Mouse (Mus musculus) gastrocnemius, postnatal 36 days (tissue): Measurements from ENCODE around the gene Igf1r. TPM values are rescaled to one million over a fixed set of nuclear protein-coding genes. Genes with fewer than 3 reads are reported as not detected.
"Not testable (repeated sequence)": the region's sequence is repeated elsewhere in the genome, so short reads cannot be mapped to it uniquely, and the experiment has no call there.

ENCODE experiments used
- DNase-seq, 2 experiments: peaks; one replicate each; pipeline ENCODE4 v3.0.0; 2022
- intact Hi-C: fragments of 180-260 bp; cut with DNase I; formaldehyde crosslinking; loops from one replicate; pipeline ENCODE4 v1.15.1; 2025
- total RNA-seq, 2 experiments: library from RNA; stranded (reverse); gene quantifications; 2 replicates each; pipeline ENCODE4 v1.2.3; 2021

The Igf1r gene
- total RNA-seq, 2 experiments from 2014 or later: 6.9 to 10.5 TPM

DNA sequence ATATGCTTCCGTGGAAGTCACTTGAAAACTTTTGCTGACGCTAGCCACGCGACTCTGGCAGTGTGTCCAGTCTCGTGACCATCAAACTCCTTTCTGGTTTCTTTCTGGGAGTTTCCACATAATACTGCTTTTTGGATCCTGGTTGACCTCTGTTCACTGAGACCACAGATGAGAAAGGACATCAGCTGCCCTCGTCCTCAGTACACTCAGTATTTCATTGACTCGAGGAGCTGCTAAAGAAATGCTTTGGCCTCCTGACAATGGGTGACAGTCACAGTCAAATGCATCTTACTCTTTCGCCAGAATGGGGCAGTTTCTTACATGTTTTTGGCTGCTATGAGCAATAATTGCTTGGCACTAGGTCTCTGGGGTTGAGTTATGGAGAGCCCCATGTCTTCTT is 293.6 kb downstream of the Igf1r start:
- intact Hi-C loops: no loop called here
- DNase-seq: no peak

DNA sequence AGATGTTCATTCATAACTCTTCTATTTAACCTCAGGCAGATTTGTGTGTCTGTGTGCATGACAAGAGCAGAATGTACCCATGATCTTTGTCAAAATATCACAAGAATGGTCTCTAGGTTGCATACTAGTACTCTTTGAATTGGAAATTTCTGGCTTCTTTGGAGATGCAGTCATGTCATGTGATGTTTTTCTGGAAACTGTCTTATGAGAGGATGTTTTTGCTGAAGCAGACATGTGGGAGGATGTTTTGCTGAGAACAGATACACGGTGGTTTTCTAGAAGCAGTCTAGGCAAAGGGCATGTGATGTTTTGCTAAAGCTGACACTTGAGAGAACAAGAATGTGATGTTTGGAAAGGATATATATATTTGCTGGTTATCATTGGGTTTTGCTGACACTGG is 297.8 kb downstream of the Igf1r start:
- intact Hi-C loops: no loop called here
- no peak for DNase-seq

GRCm38 (mm10) chr7:68250902-68251301 is 298.3 kb downstream of the Igf1r start:
- no peak for DNase-seq
- intact Hi-C loops: no loop called here

DNA sequence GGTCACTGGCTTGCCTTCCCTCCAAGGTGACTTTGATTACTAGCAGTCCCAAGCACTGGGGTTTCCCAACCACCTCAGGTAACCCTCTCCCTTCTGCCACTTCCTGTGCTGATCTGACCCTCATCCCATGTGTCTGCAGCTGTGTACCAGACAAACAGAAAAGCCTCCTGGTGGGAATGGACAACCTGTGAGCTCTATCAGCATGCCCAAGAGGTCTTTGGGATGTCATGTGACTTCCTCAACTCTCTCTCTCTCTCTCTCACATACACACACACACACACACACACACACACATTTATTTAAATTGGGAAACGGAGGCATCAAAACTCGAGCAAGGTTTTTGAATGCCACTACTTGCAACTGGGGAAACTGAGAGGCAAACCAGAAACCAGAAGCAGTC is 305.1 kb downstream of the Igf1r start:
- intact Hi-C loops: no loop called here
- no peak for DNase-seq

GRCm38 (mm10) chr7:68258326-68259150 is 305.9 kb downstream of the Igf1r start:
- intact Hi-C loops: no loop called here
- no peak for DNase-seq

- intact Hi-C loops: loop anchor here (5.0 kb wide), 1 partner anchor 37 kb away; no protein-coding TSS in a partner anchor
Measured at GRCm38 (mm10) chr7:68259523-68260081, 307.0 kb downstream of the Igf1r start.

DNA sequence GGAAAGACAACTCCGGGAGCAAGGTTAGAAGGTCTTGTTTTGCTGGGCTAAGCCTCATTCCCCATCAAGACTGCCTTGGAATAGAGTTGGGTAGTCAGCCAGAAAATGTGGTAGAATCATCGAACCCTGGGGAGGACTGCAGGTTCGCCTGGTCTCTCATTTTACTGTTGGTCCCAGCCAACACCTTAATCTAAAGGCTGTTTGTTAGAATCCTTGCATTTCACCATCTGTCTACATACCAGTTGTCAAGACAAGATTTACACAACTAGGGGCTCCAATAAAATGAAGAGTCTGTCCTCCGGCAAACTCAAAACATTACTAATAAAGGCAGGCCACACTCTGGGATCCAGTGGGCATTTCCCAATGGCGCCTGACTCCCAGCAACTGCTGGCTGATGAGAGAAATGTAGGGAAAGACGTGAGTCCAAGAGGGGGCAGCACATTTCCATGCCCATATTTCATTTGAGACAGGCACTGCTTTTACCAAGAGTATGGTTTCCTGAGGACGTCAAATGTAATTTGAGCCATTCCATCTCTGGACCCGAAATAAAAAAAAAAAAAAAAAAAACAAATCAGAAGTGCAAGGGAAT is 310.1 kb downstream of the Igf1r start:
- DNase-seq: no peak
- intact Hi-C loops: loop anchor here (5.0 kb wide), 1 partner anchor 40 kb away; no protein-coding TSS in a partner anchor

More at GRCm38 (mm10) chr7:68259523-68260081, 307.0 kb downstream of the Igf1r start:
- no peak for DNase-seq

DNA sequence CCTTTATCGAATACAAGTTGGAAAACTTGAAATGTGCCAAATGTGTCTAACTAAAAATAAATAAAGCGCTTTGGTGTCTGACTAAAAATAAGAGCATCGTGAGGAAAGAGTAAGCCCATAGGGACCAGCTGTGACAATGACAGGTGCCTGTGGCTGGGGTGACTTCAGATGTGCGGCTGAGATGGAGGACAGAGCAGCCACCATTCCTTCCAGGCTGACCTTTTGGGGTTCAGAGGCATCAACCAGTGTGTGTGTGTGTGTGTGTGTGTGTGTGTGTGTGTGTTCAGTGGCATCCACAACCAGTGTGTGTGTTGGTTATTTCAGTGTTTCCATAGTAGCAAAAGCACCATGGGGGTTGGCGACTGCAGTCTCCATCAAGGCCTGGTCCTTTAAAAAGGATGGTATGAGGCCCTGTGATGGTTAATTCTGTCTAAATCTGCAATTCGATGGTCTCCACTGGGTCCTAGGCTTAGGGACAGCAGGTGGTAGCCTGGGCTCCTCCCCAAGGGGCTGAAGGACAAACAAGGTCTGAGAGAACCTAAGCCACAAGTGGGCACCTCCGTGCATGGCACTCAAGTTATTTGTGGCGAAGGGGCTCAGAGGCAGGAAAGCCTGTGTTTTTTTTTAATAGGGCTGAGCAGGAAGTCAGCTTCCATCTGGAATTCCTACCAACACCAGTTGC is 310.9 kb downstream of the Igf1r start:
- DNase-seq: no peak
- intact Hi-C loops: loop anchor here (5.0 kb wide), 1 partner anchor 41 kb away; no protein-coding TSS in a partner anchor

- peak; percentile 49 to 59 for DNase-seq
- intact Hi-C loops: loop anchor here (5.0 kb wide), 1 partner anchor 42 kb away; no protein-coding TSS in a partner anchor
Measured at GRCm38 (mm10) chr7:68264028-68264453, 311.4 kb downstream of the Igf1r start, which contains the start of gene Pgpep1l. Gene Pgpep1l, minus strand, starts transcription at chr7:68264233.

- DNase-seq: no peak
- intact Hi-C loops: loop anchor here (5.0 kb wide), 1 partner anchor 42 kb away; no protein-coding TSS in a partner anchor
Measured at GRCm38 (mm10) chr7:68264531-68264930, 311.9 kb downstream of the Igf1r start.

DNA sequence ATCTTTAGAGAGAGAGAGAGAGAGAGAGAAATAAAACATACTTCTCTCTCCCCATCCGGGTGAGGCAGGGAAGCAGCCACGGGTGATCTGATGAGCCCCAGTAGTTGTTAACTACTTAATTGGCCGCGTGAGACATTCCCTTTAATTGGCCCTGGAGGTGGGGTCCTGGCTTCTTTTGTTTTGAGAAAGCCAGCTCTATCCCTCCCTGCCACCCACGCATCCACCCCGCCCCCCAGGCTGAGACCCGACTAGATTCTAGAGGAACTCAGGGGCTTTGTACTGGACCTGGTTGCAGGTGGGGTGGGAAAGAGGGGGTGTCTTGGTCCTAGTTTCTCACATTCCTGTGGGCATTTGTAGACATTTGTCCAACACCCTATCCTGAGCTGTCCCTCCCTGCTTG is 312.8 kb downstream of the Igf1r start:
- intact Hi-C loops: no loop called here
- DNase-seq: no peak

DNA sequence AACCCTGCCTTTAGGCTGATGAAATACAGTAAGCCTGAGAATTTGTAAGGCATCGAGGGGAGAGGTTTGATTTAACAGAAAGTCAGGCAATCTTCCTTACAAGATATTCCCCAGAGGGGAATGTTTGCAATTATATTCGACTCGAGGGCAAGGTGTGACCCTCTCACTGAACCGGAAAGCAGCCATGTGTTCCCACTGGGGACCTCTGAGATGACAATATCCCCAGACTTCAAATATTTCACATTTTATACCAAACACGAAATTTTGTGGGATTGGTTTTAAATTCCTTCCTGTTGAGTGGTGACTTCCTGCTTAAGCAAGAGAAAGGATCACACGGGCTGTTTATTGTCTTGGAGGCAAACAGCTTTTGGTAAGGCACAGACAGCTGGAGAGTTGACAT is 314.1 kb downstream of the Igf1r start:
- no peak for DNase-seq
- intact Hi-C loops: no loop called here

GRCm38 (mm10) chr7:68270551-68270950 is 317.9 kb downstream of the Igf1r start:
- DNase-seq: no peak
- intact Hi-C loops: no loop called here

- intact Hi-C loops: no loop called here
- DNase-seq: no peak
Measured at GRCm38 (mm10) chr7:68271816-68272215, 319.2 kb downstream of the Igf1r start.

GRCm38 (mm10) chr7:68272607-68273006 is 320.0 kb downstream of the Igf1r start:
- DNase-seq: no peak
- intact Hi-C loops: no loop called here

GRCm38 (mm10) chr7:68273515-68273914 is 320.9 kb downstream of the Igf1r start, which contains the start of gene Fam169b:
Gene Fam169b, plus strand, starts transcription at chr7:68273839.
- intact Hi-C loops: no loop called here
- DNase-seq: no peak

GRCm38 (mm10) chr7:68274218-68274617 is 321.6 kb downstream of the Igf1r start:
- no peak for DNase-seq
- intact Hi-C loops: no loop called here

DNA sequence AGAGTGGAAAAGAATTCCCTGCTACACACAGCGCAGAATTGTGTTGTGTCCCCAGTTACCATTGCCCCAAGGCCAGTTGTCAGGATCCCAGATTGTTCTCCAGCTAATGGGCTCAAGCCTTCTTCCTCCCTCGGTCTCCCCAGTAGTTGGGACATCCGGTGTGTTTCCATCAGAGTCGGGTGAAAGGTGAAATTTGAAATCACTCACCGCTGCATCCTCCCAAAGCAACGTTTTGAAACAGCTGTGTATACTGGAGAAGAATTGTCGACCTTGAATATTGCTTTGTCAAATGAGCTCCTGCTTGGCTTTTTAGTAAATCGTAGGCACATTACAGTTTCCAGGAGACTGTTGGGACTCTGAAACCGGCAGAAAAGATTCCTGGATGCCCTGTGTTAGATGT is 322.3 kb downstream of the Igf1r start:
- DNase-seq: no peak
- intact Hi-C loops: loop anchor here (5.0 kb wide), 1 partner anchor 58 kb away; no protein-coding TSS in a partner anchor

DNA sequence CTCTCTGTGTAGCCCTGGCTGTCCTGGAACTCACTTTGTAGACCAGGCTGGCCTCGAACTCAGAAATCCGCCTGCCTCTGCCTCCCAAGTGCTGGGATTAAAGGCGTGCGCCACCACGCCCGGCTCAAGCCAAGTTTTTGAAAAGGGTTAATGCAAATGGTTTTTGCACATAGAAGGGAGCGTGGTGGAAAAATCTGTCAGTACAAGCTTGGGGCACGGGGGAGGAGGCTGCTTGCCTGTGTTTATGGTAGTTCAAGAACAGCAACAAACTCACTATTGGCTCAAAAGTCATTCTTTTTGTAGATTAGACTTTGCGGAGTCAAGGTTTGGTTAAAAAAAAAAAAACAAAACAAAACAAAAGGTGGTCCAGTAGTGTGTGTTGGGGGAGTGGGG is 322.8 kb downstream of the Igf1r start:
- intact Hi-C loops: loop anchor here (5.0 kb wide), 1 partner anchor 58 kb away; no protein-coding TSS in a partner anchor

More for the DNA sequence above, 322.8 kb downstream of the Igf1r start:
- DNase-seq: not testable (repeated sequence)
